Mouse (Mus musculus) thymus, adult 2 months (tissue): Measurements from ENCODE around the gene Dhx16. TPM values are rescaled to one million over a fixed set of nuclear protein-coding genes. Genes with fewer than 3 reads are reported as not detected.

Experiments
- DNase-seq: peaks from one replicate; pipeline ENCODE4 v3.0.0; 2021
- H3K27ac ChIP-seq: fragments of 200-500 bp; 2 replicates; pipeline ENCODE4 v1.5.1; 2012; ENCODE audit warnings: low read length, control low read depth; ENCODE audit not compliant: control insufficient read depth, insufficient read depth
- H3K27me3 ChIP-seq: fragments of 200-500 bp; 2 replicates; pipeline ENCODE4 v1.6.1; 2012; ENCODE audit warnings: mild to moderate bottlenecking, low read length, moderate library complexity, mixed read lengths; ENCODE audit not compliant: control insufficient read depth, insufficient read depth
- H3K36me3 ChIP-seq: fragments of 200-500 bp; 2 replicates; pipeline ENCODE4 v1.6.1; 2012; ENCODE audit warnings: mild to moderate bottlenecking, low read length, moderate library complexity; ENCODE audit not compliant: control insufficient read depth, insufficient read depth
- H3K4me1 ChIP-seq: fragments of 200-500 bp; replicated peaks from 2 replicates; pipeline ENCODE4 v1.6.1; 2012; ENCODE audit warnings: low read length; ENCODE audit not compliant: control insufficient read depth, insufficient read depth
- H3K4me3 ChIP-seq: fragments of 200-500 bp; 2 replicates; pipeline ENCODE4 v1.5.1; 2012; ENCODE audit warnings: mild to moderate bottlenecking, low read length, control low read depth, moderate library complexity; ENCODE audit not compliant: control insufficient read depth, insufficient read depth
- CTCF ChIP-seq: fragments of 200-500 bp; IDR thresholded peaks from 2 replicates; pipeline ENCODE4 v1.5.1; 2012; ENCODE audit warnings: mild to moderate bottlenecking, control low read depth, low read length, moderate library complexity, borderline replicate concordance; ENCODE audit not compliant: control insufficient read depth, poor library complexity, insufficient read depth; ENCODE audit errors: extremely low read depth
- POLR2A ChIP-seq: fragments of 200-500 bp; IDR thresholded peaks from 2 replicates; pipeline ENCODE4 v1.6.1; 2012; ENCODE audit warnings: mild to moderate bottlenecking, low read length, control low read depth, moderate library complexity; ENCODE audit not compliant: control insufficient read depth, poor library complexity, insufficient read depth; ENCODE audit errors: extremely low read depth
- WGBS: fragments of 180-500 bp; shearing (Covaris S2); methylation state at CpG from one replicate; pipeline ENCODE4 v1.1.7; 2018; 5-methylcytosine and 5-hydroxymethylcytosine counted together
- polyA plus RNA-seq: library from polyadenylated mRNA; depleted of rRNA; stranded (reverse); fragments of >200 nt; gene quantifications from 2 replicates; pipeline ENCODE4 v1.2.3, GENCODE M21; 2012

Dhx16 gene
- polyA plus RNA-seq, 1 experiment: 174 TPM

DNA sequence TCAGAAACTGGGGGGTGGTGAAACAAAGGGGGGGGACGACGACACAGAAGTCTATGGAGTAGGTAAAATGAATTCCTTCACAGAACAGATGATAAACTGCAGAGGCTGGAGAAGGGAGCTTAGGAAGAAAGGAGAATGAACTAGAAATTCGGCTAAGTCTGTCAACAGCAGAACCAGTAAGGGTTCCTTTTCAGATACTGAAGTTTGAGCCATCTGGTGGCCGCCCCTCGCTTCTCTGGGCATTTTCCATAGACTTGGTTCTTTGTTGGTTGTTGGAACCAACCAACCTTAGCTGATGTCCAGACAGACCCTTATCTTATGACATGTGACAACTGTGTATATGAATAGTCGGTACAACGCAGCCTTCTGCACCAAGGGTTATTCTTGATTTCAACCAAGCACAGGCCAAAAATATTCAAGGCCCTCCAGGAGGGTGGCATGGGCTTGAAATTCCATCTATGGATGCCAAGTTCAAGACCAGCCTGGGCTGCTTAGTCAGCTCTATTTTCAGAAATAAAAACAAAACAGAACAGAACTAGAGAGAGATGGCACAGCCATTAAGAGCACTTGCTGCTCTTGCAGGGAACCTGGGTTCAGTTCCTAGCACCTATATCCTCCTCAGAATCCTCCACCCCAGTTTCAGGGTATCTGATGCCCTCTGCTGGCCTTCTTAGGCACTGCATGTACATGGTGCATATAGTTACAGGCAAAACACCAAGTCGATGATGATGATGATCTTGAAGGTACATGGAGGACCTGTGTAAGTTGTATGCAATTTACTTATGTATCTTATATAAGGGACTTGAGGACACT lies 8.5 kb upstream of the Dhx16 start:
- peak overlapping the region; percentile 96 for H3K4me3 ChIP-seq
- H3K27ac ChIP-seq: peak overlapping the region; percentile 88
- DNase-seq: peak; percentile 49
- TF ChIP-seq POLR2A (no peak), CTCF (no peak)
- H3K27me3 ChIP-seq: no peaks in the 10 kb centered on the region
- 38% methylated on average over 8 of the region's 8 CpGs for WGBS
- peaks cover 18% of the 10 kb centered on the region for H3K36me3 ChIP-seq
- peaks cover 34% of the 10 kb centered on the region for H3K4me1 ChIP-seq

DNA sequence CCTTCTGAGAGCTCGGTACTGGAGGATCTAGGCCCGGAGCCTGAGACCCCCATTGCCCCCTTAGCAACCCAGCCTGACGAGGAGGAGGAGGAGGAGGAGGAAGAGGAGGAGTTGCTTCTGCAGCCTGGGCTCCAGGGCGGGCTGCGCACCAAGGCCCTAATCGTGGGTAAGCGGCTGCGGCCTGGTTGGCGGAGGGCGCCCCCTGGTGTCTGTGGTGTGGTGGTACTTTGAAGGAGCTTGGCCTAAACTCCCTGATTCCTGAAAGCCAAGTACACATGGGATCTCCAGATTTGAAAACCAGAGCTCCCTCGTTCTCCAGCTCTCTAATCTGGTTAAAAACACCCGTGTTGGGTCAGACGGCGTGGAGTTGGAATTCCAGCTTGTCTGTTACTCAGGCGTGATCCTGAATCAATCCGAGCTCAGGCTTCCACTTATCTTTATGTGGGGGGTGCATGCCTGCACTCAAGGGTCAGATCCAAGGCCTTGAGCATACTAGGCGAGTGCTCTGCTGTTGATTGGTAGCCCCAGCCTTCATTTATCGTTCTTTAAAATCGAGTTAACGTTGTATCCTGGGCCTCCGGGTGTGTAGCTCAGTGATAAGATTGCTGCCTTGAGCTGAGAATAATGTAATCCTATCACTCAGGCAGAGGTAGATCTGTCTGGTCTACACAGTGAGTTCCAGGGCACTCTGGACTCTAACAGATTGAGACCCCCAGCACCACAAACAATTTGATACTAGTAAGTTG lies 5.7 kb upstream of the Dhx16 start:
- WGBS: 40% methylated on average over 21 of the region's 21 CpGs
- peak; percentile 89 for DNase-seq
- H3K27ac ChIP-seq: peak overlapping the region; percentile 14; the same call in 1 of the 2 replicates
- peaks cover 21% of the 10 kb centered on the region for H3K36me3 ChIP-seq
- H3K27me3 ChIP-seq: no peaks in the 10 kb centered on the region
- H3K4me3 ChIP-seq: no peak overlapping the region
- H3K4me1 ChIP-seq: peaks cover 17% of the 10 kb centered on the region
- TF ChIP-seq POLR2A (0 out of 2 replicates have a peak, but pooled peaks have one; percentile 22), CTCF (peak; percentile 90)

DNA sequence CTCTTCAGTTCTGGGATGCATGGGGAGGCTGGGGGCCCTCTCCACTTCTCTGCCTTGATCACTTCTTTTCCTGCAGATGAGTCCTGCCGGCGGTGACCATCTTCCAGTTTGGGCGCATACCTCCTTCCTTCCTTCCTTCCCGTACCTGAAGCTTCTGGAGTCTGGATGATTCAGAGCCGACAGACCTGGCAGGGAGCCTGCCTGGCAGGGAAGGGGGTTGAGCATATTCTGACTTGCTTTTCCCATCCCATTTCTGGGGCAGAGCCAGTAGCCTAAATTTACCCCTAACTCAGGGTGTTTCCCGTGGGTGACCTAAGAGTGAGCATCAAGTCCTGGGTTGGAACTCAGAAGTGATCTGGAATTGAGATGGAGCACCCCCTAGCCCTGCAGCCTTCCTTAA lies 4.9 kb upstream of the Dhx16 start:
- no peak overlapping the region for H3K27ac ChIP-seq
- no peak overlapping the region for H3K4me3 ChIP-seq
- H3K36me3 ChIP-seq: peaks cover 21% of the 10 kb centered on the region
- peaks cover 19% of the 10 kb centered on the region for H3K4me1 ChIP-seq
- WGBS: 93% methylated on average over 6 of the region's 6 CpGs
- TF ChIP-seq CTCF: no peak
- TF ChIP-seq POLR2A: no peak
- DNase-seq: no peak
- no peaks in the 10 kb centered on the region for H3K27me3 ChIP-seq

DNA sequence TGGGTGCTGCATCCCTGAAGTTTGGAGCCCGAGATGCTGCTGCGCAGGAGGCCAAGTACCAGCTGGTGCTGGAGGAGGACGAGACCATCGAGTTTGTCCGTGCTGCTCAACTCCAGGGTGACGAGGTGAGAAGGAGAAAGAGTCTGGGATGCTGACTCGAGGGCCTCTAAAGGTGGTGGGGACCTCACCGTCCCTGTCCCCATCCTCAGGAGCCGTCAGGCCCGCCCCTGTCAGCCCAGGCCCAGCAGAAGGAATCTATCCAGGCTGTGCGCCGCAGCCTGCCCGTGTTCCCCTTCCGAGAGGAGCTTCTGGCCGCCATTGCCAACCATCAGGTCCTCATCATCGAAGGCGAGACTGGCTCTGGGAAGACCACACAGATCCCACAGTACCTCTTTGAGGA lies 3.3 kb downstream of the Dhx16 start:
- Histone ChIP-seq H3K27me3 (no peaks in the 10 kb centered on the region), H3K4me1 (peaks cover 7% of the 10 kb centered on the region), H3K4me3 (no peak overlapping the region), H3K36me3 (peaks cover 44% of the 10 kb centered on the region), H3K27ac (no peak overlapping the region)
- 97% methylated on average over 17 of the region's 17 CpGs for WGBS
- DNase-seq: no peak
- no peak for TF ChIP-seq POLR2A
- TF ChIP-seq CTCF: no peak

DNA sequence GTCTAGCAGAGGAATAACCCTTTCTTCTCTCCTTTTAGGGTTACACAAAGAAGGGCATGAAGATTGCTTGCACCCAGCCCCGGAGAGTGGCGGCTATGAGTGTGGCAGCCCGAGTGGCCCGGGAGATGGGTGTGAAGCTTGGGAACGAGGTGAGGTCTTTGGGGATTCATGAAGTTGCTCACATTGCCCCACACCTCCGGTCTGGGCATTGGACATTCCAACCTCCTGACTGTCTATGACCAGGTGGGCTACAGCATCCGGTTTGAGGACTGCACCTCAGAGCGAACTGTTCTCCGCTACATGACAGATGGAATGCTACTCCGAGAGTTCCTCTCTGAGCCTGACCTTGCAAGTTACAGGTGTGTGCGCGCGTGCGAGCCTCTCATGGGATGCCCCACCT lies 4.2 kb downstream of the Dhx16 start:
- WGBS: 99% methylated on average over 14 of the region's 14 CpGs
- Histone ChIP-seq H3K36me3 (peaks cover 52% of the 10 kb centered on the region), H3K27me3 (no peaks in the 10 kb centered on the region), H3K4me3 (no peak overlapping the region), H3K4me1 (peaks cover 7% of the 10 kb centered on the region), H3K27ac (no peak overlapping the region)
- TF ChIP-seq POLR2A: no peak
- TF ChIP-seq CTCF: no peak
- no peak for DNase-seq

DNA sequence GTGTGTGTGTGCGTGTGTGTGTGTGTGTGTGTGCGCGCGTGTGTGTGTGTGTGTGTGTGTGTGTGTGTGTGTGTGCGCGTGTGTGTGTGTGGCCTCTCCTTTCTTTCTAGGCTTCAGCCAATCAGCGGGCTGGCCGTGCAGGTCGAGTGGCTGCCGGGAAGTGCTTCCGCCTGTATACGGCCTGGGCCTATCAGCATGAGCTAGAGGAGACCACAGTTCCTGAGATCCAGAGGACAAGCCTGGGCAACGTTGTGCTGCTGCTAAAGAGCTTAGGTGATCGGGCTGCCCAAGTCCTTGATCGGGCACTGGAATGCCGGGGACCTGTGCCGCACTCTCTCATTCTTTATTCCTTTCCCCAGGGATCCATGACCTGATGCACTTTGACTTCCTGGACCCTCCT lies 8.1 kb downstream of the Dhx16 start:
- DNase-seq: no peak
- 96% methylated on average over 9 of the region's 17 CpGs for WGBS
- Histone ChIP-seq H3K27me3 (no peaks in the 10 kb centered on the region), H3K36me3 (peaks cover 86% of the 10 kb centered on the region), H3K4me3 (no peak overlapping the region), H3K27ac (no peak overlapping the region), H3K4me1 (no peaks in the 10 kb centered on the region)
- no peak for TF ChIP-seq CTCF
- TF ChIP-seq POLR2A: no peak
